Mouse (Mus musculus) spleen, embryonic (tissue): ENCODE data around the gene Uprt.

ENCODE experiments used
- CTCF ChIA-PET: fragments of 350-600 bp; sonication (Branson Sonifier 250); formaldehyde crosslinking; loops from one replicate; lab custom pipeline; 2022; lab: Charles Lee

Uprt gene

DNA sequence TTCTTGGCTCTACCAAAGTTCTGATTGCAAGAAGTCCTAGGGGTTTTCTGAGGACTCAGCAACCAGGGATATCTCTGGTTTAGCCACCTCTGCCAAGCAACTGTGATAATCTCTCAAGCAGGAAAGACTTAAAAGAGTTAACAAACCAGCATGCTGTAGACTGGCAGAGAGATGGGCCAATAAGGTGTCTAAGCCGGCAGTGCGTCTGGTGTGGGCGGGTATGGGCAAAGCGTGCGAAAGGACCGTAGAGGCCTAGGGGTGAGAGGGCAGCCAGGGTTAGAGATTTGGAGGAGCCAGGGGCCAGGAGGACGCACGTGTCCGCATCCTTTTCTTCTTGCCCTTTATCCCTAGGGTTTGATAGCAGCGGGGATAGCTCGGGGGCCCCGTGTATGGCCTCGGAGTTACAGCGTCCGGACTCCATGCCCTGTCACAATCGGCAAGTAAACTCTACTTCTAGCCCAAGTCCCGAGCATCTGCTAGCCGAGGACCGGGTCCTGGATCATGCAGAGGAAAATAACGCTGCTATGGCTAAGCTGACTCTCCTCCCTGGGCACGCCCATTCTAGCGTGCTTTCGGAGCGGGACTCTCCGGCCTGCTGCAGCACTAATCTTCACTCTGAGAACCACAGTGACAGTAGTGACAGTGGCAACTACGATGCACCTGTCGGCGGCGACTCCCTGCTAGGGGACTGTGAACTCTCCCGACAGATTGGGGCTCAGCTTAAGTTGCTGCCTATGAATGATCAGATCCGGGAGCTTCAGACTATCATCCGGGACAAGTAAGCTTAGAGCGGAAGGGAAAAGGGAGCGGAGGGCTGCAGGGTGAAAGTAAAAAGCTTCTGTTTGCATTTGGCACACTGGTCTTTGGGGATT is at the start of gene Uprt:
Uprt (plus strand) TSS at position 247 of the 872 bp plus-strand sequence.
- CTCF ChIA-PET: no interaction called here

DNA sequence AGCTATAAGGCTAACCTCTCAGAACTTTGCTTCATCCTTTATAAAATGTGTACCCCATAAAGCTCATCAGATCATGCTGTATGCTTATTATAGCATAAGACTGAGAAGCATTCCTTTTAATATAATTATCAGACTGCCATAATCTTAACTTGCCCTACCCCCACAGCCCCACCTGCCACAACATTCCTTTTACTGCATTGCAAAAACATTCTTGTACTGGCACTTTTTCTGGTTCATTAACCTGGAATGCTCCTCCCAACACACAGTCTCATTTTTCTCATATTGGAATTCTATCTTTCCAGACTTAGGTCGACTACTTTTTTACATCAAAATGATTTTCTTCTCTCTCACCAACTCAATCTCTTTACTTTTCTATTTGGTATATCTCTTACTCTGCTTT is 49.2 kb upstream of the Uprt start:
- CTCF ChIA-PET: no interaction called here

DNA sequence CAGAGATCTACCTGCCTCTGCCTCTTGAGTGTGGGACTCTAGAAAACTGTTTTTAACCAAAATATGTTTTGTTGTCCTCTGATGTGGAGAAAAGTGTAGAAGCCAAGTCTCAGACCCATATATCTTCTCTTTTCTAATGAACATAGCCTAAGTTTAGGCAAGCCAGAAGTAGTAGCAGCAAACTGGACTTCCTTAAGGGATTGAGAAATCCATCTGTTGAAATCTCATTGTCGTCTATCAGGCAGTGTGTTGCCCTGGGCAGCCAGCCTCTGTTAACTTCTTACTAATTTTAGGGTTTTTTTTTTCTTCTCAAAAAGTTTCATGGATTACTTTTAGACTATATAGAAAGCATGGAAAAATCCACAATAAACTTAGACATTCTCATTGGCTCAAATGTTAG is 30.2 kb upstream of the Uprt start:
- CTCF ChIA-PET: no interaction called here

DNA sequence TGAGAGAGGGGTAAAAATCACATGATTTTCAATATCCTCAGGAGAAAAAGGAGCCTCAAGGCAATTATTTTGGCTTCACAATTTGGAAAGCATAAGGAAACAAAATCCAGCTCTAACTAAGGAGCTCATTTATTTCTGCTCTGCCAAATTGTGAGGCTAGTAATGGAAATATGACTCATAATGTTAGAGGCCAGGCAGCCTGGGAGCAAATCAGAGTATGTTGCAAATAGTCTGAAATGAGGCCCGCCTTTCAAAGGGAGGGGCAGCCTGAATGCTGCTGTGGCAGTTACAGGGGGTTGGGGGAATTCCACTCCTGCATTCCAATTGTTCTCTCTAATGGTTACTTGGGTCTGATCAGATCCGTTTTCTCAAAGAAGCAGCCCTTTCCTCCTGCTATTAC is 20.9 kb upstream of the Uprt start:
- CTCF ChIA-PET: no interaction called here

DNA sequence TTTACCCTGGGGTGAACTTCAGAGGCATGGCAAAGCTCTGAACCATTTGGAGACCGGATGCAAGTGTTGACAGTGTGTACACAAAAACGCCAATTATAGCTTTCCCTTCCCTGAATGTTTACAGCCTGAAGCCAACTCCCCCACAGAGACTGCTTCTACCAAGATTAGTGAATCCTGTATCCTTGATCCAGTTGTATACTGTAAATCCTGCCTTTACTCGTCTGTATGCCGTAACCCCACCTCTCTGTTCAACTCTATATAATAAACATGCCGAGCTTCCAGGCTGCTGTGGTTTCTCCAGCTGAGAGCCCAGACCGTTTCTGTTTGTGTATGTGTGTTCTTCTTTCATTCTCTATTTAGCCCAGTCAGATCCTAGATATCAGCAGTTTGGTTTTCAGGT is 18.2 kb upstream of the Uprt start:
- CTCF ChIA-PET: no interaction called here

DNA sequence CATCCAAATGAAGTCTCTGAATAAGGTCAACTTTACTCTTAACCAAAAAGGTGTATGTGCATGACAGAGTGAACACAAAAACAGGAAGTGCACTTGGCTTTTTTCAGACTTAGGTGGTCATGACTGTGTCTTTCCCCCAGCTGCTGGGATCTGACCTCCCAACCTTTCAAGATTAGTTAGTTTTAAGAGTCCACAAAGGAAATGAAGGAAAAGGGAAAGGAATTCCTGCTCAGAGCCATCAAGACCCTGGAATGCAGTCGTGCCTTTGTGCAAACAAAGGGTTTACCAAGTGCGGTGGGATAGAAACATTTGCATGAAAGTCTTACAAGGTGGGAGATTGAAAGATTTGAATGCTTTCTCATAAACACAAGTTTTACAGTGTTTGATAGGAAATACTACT is 4.6 kb upstream of the Uprt start:
- CTCF ChIA-PET: no interaction called here

DNA sequence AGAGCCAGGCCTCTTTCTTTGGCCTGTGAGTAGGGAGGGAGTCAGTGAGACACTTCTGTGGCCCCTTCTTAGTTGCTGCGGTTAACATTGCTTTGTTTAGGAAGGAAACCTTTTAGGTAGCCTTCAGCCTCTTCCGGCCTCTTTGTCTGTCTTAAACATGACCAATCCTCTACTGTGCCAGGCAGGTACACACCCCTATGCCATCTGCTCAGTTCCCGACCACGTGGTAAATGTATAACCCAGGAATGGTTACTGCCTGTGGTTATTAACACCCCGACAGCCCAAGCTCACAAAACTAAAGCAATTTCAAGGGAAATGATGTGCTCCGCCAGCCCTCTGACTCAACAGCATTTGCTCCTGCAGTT is 808 bp downstream of the Uprt start:
- CTCF ChIA-PET: interaction anchor here (0.5 kb wide), 1 partner anchor 1874 kb away, joined by 8 read pairs; no protein-coding TSS in a partner anchor

DNA sequence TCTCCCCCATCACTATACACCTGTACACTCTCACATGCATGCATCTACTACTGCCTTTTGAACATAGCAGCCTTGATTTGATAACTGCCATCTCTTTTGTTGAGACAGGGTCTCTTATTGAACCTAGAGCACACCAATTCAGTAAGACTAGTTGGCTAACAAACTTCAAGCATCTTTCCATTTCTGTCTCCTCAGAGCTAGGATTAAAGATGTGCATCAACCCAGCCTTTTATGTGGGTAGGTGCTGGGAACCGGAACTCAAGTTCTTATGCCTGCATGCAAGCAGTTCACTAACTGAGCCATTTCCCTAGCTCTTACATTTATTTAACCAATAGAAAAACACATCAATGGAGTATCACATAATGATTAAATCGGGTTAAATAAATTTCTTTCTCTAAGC is 3.0 kb downstream of the Uprt start:
- CTCF ChIA-PET: no interaction called here

DNA sequence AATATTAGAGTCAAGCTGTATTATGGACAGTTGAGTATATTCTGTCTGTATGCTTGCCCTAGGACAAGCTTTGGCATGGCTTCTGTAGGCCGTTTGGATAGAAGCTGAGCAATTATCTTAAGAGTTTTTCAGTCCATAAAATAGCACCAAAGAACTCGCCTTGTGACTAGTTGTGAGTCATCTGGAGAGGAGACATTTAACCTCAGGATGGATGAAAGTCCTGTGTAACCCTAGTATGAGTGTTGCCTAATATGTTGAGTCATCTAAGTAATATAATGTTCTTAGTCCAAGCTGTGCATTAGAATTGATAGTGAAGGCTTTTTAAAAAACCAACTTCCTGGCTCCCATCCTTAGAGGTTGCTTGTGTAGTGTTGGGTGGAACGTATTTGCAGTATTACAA is 5.4 kb downstream of the Uprt start:
- CTCF ChIA-PET: no interaction called here

DNA sequence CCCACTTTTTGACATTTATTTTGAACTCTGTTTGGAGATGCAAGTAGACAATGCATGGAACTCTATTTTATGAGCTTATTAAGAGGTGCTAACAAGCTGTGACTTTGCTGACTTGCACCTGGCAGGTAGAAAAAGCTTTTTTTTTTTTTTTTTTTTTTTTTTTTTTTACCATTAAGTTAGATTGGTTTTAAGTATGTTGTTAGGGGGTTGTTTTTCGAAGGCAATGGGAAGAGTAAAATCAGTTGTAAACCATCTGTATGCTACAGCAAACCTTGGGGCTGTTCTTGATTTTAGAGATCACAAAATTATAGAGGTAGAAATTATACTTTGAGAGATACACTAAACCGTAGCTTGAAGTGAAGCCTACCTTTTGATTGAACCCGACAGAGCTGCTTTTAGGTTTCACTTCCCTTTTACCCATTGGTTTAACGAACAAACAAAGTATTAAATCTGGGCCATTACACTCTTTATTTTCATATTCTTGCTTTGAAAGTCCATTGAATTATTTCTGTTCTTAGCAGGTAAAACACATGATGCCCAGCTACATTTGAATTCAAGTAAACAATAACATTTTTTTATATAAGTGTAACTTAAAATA is 6.4 kb downstream of the Uprt start:
- CTCF ChIA-PET: interaction anchor here (0.6 kb wide), 2 partner anchors 589 to 1971 kb away, joined by 3 to 7 read pairs; no protein-coding TSS in a partner anchor

DNA sequence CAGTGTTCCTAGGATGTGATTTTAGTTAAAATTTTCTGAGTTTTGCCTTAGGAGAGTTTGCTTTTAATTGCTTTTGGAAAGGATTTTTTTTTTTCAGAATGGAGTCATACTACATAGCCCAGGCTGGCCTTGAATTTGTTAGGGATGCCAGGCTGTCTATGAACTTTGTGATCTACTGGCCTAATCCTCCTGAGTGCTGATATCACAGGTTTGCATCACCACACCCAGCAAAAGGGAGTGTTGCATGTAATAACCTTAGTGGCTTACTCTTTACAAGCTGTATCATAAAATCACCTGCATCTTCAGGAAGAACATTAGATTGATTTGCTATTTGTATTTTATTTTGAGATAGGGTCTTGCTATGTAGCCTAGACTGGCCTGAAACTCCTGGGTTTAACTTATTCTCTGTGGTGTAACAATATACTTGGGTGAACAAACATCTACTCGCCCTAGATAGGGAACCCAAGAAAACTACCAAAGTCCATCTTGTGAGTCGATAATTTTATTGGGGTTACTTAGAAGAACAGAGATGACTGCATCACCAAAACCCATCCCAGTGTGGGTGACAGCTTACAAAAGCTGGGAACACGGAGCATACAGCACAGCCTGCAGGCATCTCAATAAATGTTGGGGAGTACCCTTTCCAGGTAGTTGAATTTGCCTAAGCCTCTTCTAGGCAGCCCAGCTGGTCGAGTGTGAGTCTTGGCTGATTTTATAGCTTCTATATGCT is 7.2 kb downstream of the Uprt start:
- CTCF ChIA-PET: no interaction called here

DNA sequence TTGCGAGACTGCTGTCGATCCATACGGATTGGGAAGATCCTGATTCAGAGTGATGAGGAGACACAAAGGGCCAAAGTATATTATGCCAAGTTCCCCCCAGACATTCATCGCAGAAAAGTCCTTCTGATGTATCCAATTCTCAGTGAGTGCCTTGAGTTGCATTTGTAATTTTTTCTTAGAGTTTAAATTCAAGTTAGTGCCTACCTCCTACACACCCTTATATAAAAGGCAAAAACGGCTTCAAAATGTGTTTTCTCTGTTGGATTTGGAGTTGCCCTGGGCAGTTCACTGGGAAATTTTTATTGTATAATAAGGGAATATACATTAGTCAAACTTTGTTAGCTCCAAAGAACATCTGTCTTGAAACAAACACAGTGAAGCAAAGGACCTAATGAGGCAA is 19.1 kb downstream of the Uprt start:
- CTCF ChIA-PET: no interaction called here

DNA sequence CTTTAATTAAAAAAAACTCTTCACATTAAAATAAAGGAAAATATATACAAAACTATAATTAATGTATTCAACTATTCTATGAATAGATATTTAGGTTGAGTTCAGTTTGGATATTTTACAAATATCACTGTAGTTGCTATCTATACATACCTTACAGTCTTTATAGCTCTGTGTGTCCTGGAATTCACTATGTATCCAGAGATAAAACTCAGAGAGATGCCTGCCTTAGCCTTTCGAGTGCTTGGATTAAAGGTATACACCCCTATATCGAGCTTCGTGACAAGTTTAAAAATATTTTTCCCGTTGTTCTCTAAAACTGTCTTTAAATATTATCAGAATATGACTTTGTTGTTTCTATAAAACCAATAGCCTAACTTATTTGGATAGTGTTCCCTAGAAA is 60.0 kb downstream of the Uprt start:
- CTCF ChIA-PET: no interaction called here

DNA sequence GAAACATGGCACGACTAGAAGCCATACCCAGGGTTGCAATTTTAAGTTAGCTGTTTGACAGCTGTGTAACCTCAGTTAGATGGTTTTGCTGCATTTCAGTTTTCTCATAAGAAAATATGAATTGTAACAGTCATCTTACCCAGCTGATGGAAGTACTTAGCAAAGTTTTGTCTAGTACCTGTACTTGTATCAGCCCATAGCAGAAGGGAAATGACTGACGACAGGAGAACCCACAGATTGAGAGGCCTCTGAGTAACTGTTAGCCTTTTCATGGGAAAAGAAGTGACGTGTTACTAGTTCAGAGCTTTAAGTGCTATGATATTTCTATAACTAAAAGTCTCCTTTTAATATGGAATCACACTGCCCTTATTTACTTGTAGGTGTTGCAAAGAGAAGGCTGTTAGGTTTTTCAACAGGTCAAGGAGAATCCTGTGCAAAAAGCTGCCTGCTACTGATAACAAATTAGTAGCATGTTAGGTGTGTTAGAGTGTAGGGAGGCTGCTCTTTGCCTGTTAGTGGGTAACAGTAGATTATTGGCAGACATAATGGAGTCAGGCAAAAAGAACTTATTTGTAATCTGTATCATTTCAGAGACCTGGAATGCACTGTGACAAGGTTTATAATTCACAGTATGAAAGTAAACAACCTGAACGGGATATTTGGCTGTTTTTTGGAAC is 61.4 kb downstream of the Uprt start:
- CTCF ChIA-PET: no interaction called here

DNA sequence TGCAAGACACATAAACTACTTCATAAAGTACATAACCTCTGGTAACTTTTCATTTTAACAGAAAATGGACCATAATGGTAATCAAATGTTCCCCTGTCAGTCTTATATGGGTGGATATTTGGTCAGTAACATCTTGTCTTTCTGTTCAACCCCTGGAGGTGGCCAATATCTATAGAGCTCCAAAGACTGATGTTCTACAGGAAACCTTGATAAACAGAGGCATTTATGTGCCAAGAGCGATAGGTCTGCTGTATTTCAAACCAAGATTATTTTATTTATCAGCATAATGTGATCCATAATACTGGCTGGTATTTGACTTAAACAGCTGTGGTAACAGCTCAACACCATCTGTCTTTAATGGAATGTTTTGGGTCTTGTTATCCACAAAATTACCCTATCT is 62.7 kb downstream of the Uprt start:
- CTCF ChIA-PET: interaction anchor here (0.6 kb wide), 1 partner anchor 73 kb away, joined by 3 read pairs; no protein-coding TSS in a partner anchor
